Mouse (Mus musculus) naive thymus-derived CD4-positive, alpha-beta T cell, adult 2 months (primary cell): ENCODE measurements around the gene Actr2.
"Not testable (repeated sequence)": the region's sequence is repeated elsewhere in the genome, so short reads cannot be mapped to it uniquely, and the experiment has no call there.

Experiments used
- DNase-seq: peaks from one replicate; pipeline ENCODE4 v3.0.0-alpha.2; 2011; ENCODE audit warnings: low read depth

The Actr2 gene

GRCm38 (mm10) chr11:20112741-20113480, at the start of gene Actr2:
TSS of gene Actr2 (minus strand) at chr11:20112913.
- peak; percentile 97 for DNase-seq

DNA sequence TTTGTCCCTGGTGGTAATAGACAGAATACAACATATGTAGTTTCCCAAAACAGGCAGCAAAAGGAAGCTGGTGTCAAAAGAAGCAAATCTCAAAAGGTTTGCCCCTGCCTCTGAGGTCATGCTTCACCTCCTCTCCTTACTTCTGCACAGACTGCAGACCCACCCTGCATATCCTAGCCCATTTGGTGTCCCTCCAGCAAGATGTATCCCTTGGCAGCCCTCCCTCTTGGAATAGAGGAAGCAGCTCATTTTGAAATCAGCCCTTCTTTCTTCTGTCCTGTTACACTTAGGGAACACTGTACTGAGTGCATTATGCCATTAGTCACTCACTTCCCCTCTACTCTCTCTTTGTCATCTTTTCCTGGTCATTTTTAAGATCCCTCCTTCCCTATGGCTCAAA, 46.2 kb upstream of the Actr2 start:
- DNase-seq: no peak

DNA sequence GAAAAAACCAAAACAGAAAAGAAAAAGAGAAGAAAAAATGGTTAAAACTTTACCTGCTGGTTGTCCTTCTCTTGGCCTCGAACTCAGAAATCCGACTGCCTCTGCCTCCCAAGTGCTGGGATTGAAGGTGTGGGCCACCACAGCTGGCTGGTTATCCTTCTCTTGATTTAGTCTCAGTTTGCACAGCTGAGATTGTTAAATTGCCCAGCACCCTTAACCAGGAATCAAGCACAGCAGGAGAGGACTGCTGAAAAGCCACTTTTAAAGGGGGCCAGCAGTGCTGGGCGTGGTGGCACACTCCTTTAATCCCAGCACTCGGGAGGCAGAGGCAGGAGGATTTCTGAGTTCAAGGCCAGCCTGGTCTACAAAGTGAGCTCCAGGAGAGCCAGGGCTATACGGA, 40.8 kb upstream of the Actr2 start:
- not testable (repeated sequence) for DNase-seq

DNA sequence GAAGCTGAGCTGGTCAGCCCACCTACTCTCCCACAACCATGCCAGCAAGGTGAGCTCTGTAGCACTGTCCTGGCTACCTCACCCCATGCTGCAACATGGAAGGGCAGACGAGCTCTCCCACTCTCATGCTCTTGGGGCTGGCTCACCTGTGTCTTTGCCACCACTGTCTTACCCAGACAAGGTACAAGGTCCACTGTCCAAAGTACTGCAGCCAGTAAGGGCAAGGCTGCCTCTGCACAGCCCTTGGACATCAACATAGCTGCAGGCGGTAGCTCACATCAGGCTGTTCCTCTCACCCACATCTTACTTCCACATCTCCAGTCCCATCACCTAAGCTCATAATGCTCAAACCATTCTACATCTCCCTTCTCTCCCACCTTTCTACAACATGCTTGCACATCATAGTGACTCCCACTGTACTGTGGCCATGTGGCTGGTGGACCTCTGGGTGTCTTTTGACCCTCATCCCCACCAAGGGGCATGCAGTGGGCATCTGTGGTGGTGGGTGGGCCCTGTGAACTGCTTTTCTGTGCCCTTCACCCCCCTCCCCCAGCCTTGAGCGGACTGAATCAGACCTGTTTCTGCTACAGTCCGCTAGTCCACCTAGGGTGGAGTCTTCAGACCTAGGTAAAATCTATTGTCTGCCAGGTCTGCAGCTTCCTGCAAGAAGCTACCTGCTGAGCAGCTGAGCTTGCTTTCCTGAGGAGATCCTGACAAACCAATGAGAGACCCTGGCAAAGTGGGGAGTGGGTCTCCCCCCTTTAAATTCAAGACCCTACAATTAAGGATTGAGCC, 39.6 kb upstream of the Actr2 start:
- no peak for DNase-seq

- DNase-seq: peak; percentile 41
Measured at GRCm38 (mm10) chr11:20151290-20151689, 38.6 kb upstream of the Actr2 start.

- DNase-seq: no peak
Measured at GRCm38 (mm10) chr11:20149936-20150335, 37.2 kb upstream of the Actr2 start.

DNA sequence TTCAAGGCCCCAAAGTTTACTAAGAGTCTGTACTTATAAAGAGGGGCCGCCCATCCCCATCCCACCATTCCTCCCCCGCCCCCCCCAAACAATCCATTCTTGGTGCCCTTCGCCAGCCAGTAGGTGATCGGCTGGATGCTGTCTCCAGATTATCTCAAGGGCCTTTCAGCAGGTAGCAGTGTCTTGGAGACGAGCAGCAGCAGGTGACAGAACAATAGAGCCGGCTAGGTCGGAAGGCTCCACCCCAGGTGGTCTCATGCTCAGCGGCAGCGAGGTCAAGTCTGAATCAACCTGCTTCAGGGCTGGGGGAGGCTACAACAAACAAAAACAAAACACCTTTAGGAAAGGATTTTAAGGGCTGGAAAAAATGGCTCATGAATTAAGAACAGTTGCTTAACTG, 32.7 kb upstream of the Actr2 start:
- DNase-seq: no peak

GRCm38 (mm10) chr11:20144536-20145263, 32.0 kb upstream of the Actr2 start:
- no peak for DNase-seq

GRCm38 (mm10) chr11:20143687-20144086, 31.0 kb upstream of the Actr2 start:
- peak; percentile 24 for DNase-seq

DNA sequence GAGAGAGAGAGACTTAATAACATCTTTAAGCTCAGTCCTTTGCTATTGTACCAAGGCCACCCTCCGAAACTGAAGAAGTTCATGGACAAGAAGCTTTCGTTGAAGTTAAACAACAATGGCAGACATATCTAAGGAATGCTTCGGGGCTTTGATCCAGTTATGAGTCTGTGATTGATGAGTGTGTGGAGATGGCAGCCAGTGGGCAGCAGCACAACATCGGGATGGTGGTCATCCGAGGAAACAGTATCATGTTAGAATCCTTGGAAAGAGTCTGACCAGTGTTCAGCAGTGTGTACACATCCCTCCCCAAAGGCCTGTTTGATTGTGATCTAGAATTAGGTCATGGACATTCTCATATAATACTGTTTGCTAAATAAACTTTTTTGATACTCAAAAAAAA, 29.8 kb upstream of the Actr2 start:
- DNase-seq: no peak

- DNase-seq: no peak
Measured at GRCm38 (mm10) chr11:20140286-20140685, 27.6 kb upstream of the Actr2 start.

- DNase-seq: no peak
Measured at GRCm38 (mm10) chr11:20139711-20140110, 27.0 kb upstream of the Actr2 start.

DNA sequence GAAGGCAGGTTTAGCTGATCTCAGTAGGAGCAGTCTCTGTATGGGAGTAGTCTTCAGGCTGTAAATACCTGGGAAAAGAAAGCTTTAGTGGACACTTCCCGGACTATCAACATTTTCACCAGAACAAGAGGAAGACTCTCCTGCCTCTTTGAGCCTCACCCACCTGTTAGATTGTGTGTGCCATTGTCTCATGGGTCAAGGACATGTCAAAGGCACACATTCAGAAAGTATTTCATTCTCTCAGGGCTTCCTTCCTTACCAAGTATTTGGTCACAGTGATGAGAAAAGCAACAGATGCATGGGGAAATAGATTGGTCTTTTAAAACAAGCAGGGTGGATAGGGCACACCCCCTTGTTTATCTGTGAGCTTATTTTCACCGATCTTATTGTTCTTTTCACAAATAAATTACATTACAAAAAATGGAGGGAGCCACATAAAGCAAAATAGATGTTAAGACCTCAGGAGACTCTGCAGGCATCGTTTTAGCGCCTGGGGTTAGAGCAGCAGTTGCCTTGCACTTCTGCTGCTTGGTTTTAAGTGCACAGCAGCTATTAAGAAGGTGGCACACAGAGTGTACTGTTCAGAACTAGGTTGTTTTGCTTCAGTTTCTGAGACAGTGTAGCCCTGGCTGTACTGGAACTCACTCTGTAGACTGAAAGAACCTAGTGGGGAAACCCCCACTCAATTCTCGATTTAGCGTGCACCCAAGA, 25.9 kb upstream of the Actr2 start:
- no peak for DNase-seq

DNA sequence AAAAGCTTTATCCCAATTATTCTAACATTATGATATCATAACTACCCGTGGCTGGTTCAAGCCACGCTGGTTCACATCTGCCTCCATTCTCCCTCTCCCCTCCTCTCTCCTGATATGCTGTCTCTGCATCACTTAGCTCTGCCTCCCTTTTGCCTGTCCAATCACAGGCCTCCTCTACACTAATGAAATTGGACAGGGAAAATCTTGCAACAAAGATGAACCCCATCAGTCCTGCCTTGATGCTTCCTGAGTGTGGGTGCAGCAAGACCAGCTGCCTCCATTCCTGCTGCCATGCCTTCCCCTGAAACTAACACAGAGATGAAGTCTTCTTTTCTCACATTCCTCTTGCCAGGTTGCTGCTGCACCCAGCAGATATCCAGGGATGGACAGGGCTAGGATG, 25.2 kb upstream of the Actr2 start:
- DNase-seq: no peak

- no peak for DNase-seq
Measured at GRCm38 (mm10) chr11:20136314-20136713, 23.6 kb upstream of the Actr2 start.

DNA sequence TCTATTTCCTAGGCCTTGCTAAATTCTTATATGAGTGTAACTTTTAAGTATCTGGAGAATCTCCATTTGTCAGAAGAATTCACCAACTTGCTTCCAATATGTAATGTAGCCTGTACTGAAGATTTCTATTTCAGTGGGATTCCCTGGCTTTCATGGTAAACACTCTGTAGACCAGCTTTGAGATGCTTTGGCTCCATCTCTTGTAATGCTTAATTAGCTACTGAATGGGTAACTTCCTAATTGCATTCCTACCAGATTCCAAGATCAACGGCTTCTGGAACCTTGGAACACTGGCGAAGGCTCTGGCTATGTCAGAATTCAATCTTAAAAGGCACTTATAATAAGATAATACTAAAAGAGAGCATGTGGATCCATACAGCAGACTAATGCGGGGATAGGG, 22.2 kb upstream of the Actr2 start:
- DNase-seq: not testable (repeated sequence)

DNA sequence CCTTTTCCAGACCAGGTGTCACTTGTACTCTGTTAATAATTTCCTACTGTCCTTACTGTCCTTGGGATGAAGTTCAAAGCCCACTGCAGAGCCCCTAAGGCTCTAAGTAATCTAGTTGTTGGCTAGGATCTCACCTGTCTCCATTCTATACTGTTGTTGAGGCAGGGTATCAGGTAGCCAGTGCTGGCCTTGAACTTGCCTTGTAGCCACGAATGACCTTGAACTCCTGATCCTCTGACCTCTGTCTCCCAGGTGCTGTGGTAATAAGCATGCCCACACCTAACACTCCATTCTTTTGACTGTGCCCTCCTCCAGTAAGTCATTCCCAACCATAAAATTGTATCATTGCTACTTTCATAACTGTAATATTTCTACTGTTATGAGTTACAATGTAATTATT, 21.0 kb upstream of the Actr2 start:
- no peak for DNase-seq

DNA sequence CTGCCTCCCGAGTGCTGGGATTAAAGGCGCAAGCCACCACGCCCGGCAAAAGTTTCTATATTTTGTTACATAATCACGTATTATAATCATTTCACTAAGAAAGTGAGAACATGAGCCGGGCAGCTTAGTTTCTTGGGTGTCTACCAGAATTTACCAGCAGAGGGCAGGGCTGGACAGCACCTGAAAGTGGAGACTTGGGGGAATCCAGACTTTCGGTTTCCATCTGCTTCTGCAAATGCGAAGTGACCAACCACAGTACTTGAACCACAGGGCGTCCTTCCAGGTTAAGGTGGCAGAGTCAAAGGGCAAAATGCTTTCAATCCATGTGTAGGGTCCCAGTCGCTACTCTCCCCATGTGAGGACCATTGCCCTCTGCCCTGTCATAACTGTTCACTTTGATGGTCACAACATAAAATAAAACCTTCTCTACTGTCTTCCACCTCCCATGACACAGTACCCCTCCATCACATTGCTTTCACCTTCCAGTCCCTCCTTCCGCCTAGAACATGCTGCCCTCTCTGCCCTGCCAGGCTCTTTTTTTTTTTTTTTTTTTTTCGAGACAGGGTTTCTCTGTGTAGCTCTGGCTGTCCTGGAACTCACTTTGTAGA, 20.3 kb upstream of the Actr2 start:
- DNase-seq: peak; percentile 88

- no peak for DNase-seq
Measured at GRCm38 (mm10) chr11:20126673-20127516, 14.2 kb upstream of the Actr2 start.

DNA sequence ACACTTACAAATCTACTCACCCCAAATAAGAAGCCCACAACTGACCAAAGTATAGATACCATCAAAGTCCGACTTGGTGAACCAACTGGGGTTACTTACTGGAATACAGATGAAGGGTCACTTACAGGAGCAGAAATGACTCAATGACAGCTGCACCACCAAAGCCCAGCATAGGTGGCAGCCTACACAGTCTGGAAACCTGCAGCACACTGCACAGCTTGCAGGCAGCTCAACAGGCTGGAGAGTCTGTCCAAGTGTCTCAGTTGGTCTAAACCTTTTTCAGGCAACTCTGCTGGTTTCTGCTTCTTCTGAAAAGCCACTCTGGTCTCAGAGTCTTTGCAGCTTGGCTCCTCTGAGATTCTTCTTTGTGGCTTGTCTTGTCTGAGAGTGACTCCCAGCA, 12.7 kb upstream of the Actr2 start:
- no peak for DNase-seq

DNA sequence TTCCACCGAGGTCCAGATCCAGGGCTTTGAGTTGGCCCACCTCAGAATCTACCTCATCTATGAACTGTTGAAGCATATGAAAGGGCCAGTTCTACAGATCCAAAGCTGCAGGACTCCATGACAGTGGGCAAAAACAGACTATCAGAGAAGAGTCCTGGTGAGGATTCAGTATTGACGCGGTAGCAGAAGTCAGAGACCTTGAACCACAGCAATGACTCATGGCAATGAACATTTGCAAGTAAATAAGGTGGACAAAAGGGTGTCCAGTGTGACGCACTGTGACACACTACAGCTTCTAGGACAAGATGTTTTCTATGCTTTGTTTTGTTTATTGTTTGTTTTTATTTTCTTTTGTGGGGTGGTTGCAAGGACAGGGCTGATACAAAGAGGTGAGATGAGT, 4.0 kb upstream of the Actr2 start:
- DNase-seq: no peak
